ENCODE assay signal across 25 mouse cellular contexts in genomic region chr10:105495248-105495647, GRCm38 (mm10).
A peak's percentile ranks its signal among the peaks of the same experiment; 100 is the strongest.
DNase-seq lines count a peak whose midpoint lies in the region; ATAC-seq and TF ChIP-seq lines count a peak whose summit lies in the region.
"Had no signal": no experiment of that assay in that cellular context is flagged by ENCODE, and none has a peak within 500 bp of the region (broad histone marks: within the 10 kb centered on the region; RNA-seq: fewer than 3 reads in every experiment).

No protein-coding gene starts in this region.

- H3K4me1 ChIP-seq in hindbrain, embryonic 13.5 days (replicated peaks): peaks cover 8% of the 10 kb centered on the region; the same call in 1 of the 2 replicates
- H3K4me1 ChIP-seq in hindbrain, embryonic 11.5 days (replicated peaks; ENCODE audit: control insufficient read depth, insufficient read depth, low read length): no peaks in the 10 kb centered on the region; the same call in 1 of the 2 replicates
- peaks cover 50% of the 10 kb centered on the region for H3K4me1 ChIP-seq in limb, embryonic 12.5 days (replicated peaks)
- peaks cover 32% of the 10 kb centered on the region for H3K4me1 ChIP-seq in limb, embryonic 10.5 days
- H3K4me1 ChIP-seq in limb, embryonic 14.5 days (ENCODE audit: control insufficient read depth, insufficient read depth, low read length): peaks cover 9% of the 10 kb centered on the region; the same call in 1 of the 2 replicates
- peaks cover 46% of the 10 kb centered on the region for H3K4me1 ChIP-seq in midbrain, embryonic 10.5 days

- H3K4me2 ChIP-seq in hindbrain, embryonic 13.5 days: no peak overlapping the region
- no peak overlapping the region for H3K4me2 ChIP-seq in hindbrain, embryonic 11.5 days (replicated peaks; ENCODE audit: low read depth, low read length)
- H3K4me2 ChIP-seq in limb, embryonic 12.5 days: no peak overlapping the region
- H3K4me2 ChIP-seq in limb, embryonic 14.5 days (replicated peaks; ENCODE audit: low read depth, low read length, severe bottlenecking): no peak overlapping the region
- H3K4me2 ChIP-seq: embryonic facial prominence, embryonic 15.5 days; heart, embryonic 11.5 days; hindbrain, embryonic 14.5 days had no signal

- no peak for TF ChIP-seq POLR2A in limb, embryonic 14.5 days (IDR thresholded peaks at IDR 0.05; ENCODE audit: borderline replicate concordance, extremely low read depth, insufficient read depth, insufficient read length)

- H3K9me3 ChIP-seq in hindbrain, embryonic 13.5 days: no peaks in the 10 kb centered on the region
- H3K9me3 ChIP-seq in hindbrain, embryonic 11.5 days (ENCODE audit: control insufficient read depth, low read length): no peaks in the 10 kb centered on the region
- H3K9me3 ChIP-seq in limb, embryonic 12.5 days: no peaks in the 10 kb centered on the region
- H3K9me3 ChIP-seq in limb, embryonic 10.5 days (replicated peaks): no peaks in the 10 kb centered on the region
- H3K9me3 ChIP-seq in limb, embryonic 14.5 days (ENCODE audit: control insufficient read depth, low read length): no peaks in the 10 kb centered on the region
- no peaks in the 10 kb centered on the region for H3K9me3 ChIP-seq in midbrain, embryonic 10.5 days (replicated peaks)
- H3K9me3 ChIP-seq: embryonic facial prominence, embryonic 15.5 days; G1E had no signal

- no peaks in the 10 kb centered on the region for H3K36me3 ChIP-seq in hindbrain, embryonic 13.5 days
- no peaks in the 10 kb centered on the region for H3K36me3 ChIP-seq in hindbrain, embryonic 11.5 days (ENCODE audit: control insufficient read depth, insufficient read depth, low read length)
- no peaks in the 10 kb centered on the region for H3K36me3 ChIP-seq in limb, embryonic 12.5 days
- H3K36me3 ChIP-seq in limb, embryonic 10.5 days: 0 out of 2 replicates have a peak, but pooled peaks cover 3% of the 10 kb centered on the region
- H3K36me3 ChIP-seq in limb, embryonic 14.5 days (ENCODE audit: control insufficient read depth, insufficient read depth, low read length): no peaks in the 10 kb centered on the region
- H3K36me3 ChIP-seq in midbrain, embryonic 10.5 days: no peaks in the 10 kb centered on the region
- H3K36me3 ChIP-seq: embryonic facial prominence, embryonic 15.5 days had no signal

- no peak overlapping the region for H3K27ac ChIP-seq in hindbrain, embryonic 13.5 days
- no peak overlapping the region for H3K27ac ChIP-seq in hindbrain, embryonic 11.5 days (ENCODE audit: low read depth, low read length)
- H3K27ac ChIP-seq in limb, embryonic 12.5 days: 0 out of 2 replicates have a peak overlapping the region, but pooled peaks have one; percentile 7
- H3K27ac ChIP-seq in limb, embryonic 10.5 days: no peak overlapping the region; the same call in 1 of the 2 replicates
- no peak overlapping the region for H3K27ac ChIP-seq in limb, embryonic 14.5 days (replicated peaks; ENCODE audit: low read depth, low read length)
- no peak overlapping the region for H3K27ac ChIP-seq in midbrain, embryonic 10.5 days (replicated peaks)
- H3K27ac ChIP-seq: embryonic facial prominence, embryonic 15.5 days; gastrocnemius, adult 2 months; hindbrain, embryonic 14.5 days had no signal

- no peak for DNase-seq in hindbrain, embryonic 11.5 days (ENCODE audit: low spot score)
- DNase-seq in limb, embryonic 10.5 days (ENCODE audit: low spot score): no peak
- peak; percentile 78 for DNase-seq in Muller cell, postnatal 12 days (ENCODE audit: inconsistent ontology term)
- DNase-seq in limb, embryonic 14.5 days (ENCODE audit: low spot score): peak; percentile 46
- DNase-seq in midbrain, embryonic 10.5 days (ENCODE audit: low spot score): no peak
- DNase-seq: adrenal gland, adult 2 months; adrenal gland, postnatal 14 days; B cell, adult 2 months; cerebellum, adult 11 months; cerebellum, adult 2 months; cerebellum, adult 9-11 months; cerebellum, postnatal 25 days; embryo, embryonic 11 days; forebrain, postnatal 0 days; gastrocnemius, adult 2 months; gastrocnemius, postnatal 14 days; heart, adult 11 months had no signal

- H3K27me3 ChIP-seq in hindbrain, embryonic 13.5 days: no peaks in the 10 kb centered on the region
- H3K27me3 ChIP-seq in hindbrain, embryonic 11.5 days (ENCODE audit: control insufficient read depth, insufficient read depth, low read length): no peaks in the 10 kb centered on the region
- no peaks in the 10 kb centered on the region for H3K27me3 ChIP-seq in limb, embryonic 12.5 days
- no peaks in the 10 kb centered on the region for H3K27me3 ChIP-seq in limb, embryonic 10.5 days (ENCODE audit: low read depth, poor library complexity, severe bottlenecking)
- no peaks in the 10 kb centered on the region for H3K27me3 ChIP-seq in limb, embryonic 14.5 days (ENCODE audit: control insufficient read depth, insufficient read depth, low read length)
- peaks cover 7% of the 10 kb centered on the region; the same call in 1 of the 2 replicates for H3K27me3 ChIP-seq in midbrain, embryonic 10.5 days (ENCODE audit: low read depth, poor library complexity, severe bottlenecking)
- H3K27me3 ChIP-seq: CH12.LX; embryonic facial prominence, embryonic 15.5 days had no signal

- ATAC-seq in hindbrain, embryonic 13.5 days (ENCODE audit: low FRiP score): 0 out of 2 replicates have a peak, but pooled peaks have one; percentile 8
- no peak for ATAC-seq in hindbrain, embryonic 11.5 days (ENCODE audit: low FRiP score)
- ATAC-seq in limb, embryonic 12.5 days (ENCODE audit: insufficient number of reproducible peaks, insufficient read depth, low FRiP score, low TSS enrichment, low read depth): no peak
- ATAC-seq in limb, embryonic 14.5 days (ENCODE audit: low FRiP score, low read depth): peak; percentile 46
- ATAC-seq: forebrain, embryonic 14.5 days; forebrain, postnatal 0 days had no signal

- H3K4me3 ChIP-seq in hindbrain, embryonic 13.5 days: no peak overlapping the region
- no peak overlapping the region for H3K4me3 ChIP-seq in hindbrain, embryonic 11.5 days (ENCODE audit: low read depth, low read length)
- H3K4me3 ChIP-seq in limb, embryonic 12.5 days (replicated peaks): no peak overlapping the region
- H3K4me3 ChIP-seq in limb, embryonic 10.5 days: no peak overlapping the region
- no peak overlapping the region for H3K4me3 ChIP-seq in limb, embryonic 14.5 days (replicated peaks; ENCODE audit: low read length)
- no peak overlapping the region for H3K4me3 ChIP-seq in midbrain, embryonic 10.5 days
- H3K4me3 ChIP-seq: embryonic facial prominence, embryonic 15.5 days; gastrocnemius, adult 2 months had no signal

- 89% methylated on average over 6 of the region's 6 CpGs for WGBS in hindbrain, embryonic 13.5 days
- 89% methylated on average over 6 of the region's 6 CpGs for WGBS in hindbrain, embryonic 11.5 days
- WGBS in limb, embryonic 12.5 days: 43% methylated on average over 6 of the region's 6 CpGs
- 77% methylated on average over 6 of the region's 6 CpGs for WGBS in limb, embryonic 10.5 days
- 55% methylated on average over 6 of the region's 6 CpGs for WGBS in limb, embryonic 14.5 days
- WGBS in midbrain, embryonic 10.5 days: 92% methylated on average over 6 of the region's 6 CpGs

- H3K9ac ChIP-seq in hindbrain, embryonic 13.5 days: no peak overlapping the region
- H3K9ac ChIP-seq in hindbrain, embryonic 11.5 days (ENCODE audit: low read depth, low read length): no peak overlapping the region
- H3K9ac ChIP-seq in limb, embryonic 12.5 days (replicated peaks): no peak overlapping the region
- H3K9ac ChIP-seq in limb, embryonic 14.5 days (ENCODE audit: low read depth, low read length, severe bottlenecking): no peak overlapping the region
- H3K9ac ChIP-seq: embryonic facial prominence, embryonic 15.5 days; forebrain, postnatal 0 days; hindbrain, embryonic 14.5 days had no signal

Comparison
In these comparisons a context has a peak if more than half of its experiments do, and no peak if none do; other contexts are left out.
1. ATAC-seq: peak in hindbrain, embryonic 13.5 days (single experiment) and limb, embryonic 14.5 days (single experiment); none in hindbrain, embryonic 11.5 days (single experiment) and limb, embryonic 12.5 days (single experiment).
2. DNase-seq: peak in Muller cell, postnatal 12 days (single experiment) and limb, embryonic 14.5 days (single experiment); none in hindbrain, embryonic 11.5 days (single experiment), limb, embryonic 10.5 days (single experiment) and midbrain, embryonic 10.5 days (single experiment).